Mouse (Mus musculus) hindbrain, embryonic 10.5 days (tissue): Measurements from ENCODE around the gene Tmem11. TPM values are rescaled to one million over a fixed set of nuclear protein-coding genes. Genes with fewer than 3 reads are reported as not detected.

Experiments
- DNase-seq: peaks from one replicate; pipeline ENCODE4 v3.0.0-alpha.2; 2017; ENCODE audit warnings: low spot score
- H3K27ac ChIP-seq: fragments of 300-500 bp; sonication (generic); 2 replicates; pipeline ENCODE4 v1.5.1; 2016; ENCODE audit warnings: mild to moderate bottlenecking, moderate library complexity
- H3K27me3 ChIP-seq: fragments of 300-500 bp; sonication (generic); 2 replicates; pipeline ENCODE4 v1.6.1; 2016; ENCODE audit warnings: mild to moderate bottlenecking; ENCODE audit not compliant: poor library complexity, insufficient read depth, severe bottlenecking
- H3K36me3 ChIP-seq: fragments of 300-500 bp; sonication (generic); 2 replicates; pipeline ENCODE4 v1.6.1; 2016; ENCODE audit warnings: mild to moderate bottlenecking, moderate library complexity
- H3K4me1 ChIP-seq: fragments of 300-500 bp; sonication (generic); replicated peaks from 2 replicates; pipeline ENCODE4 v1.6.1; 2016; ENCODE audit warnings: mild to moderate bottlenecking
- H3K4me3 ChIP-seq: fragments of 300-500 bp; sonication (generic); 2 replicates; pipeline ENCODE4 v1.5.1; 2016; ENCODE audit warnings: mild to moderate bottlenecking, moderate library complexity
- H3K9me3 ChIP-seq: fragments of 300-500 bp; sonication (generic); 2 replicates; pipeline ENCODE4 v1.6.1; 2016; ENCODE audit warnings: mild to moderate bottlenecking, moderate library complexity
- WGBS: fragments of 180-500 bp; shearing (Covaris S2); methylation state at CpG from one replicate; pipeline ENCODE4 v1.1.7; 2016; 5-methylcytosine and 5-hydroxymethylcytosine counted together
- polyA plus RNA-seq: library from polyadenylated mRNA; unstranded; fragments of >200 nt; fragmentation: Nextera tagmentation; extraction: Ambion mirVana; gene quantifications from 2 replicates; pipeline ENCODE4 v1.2.1, GENCODE M21; 2016

Gene Tmem11
- polyA plus RNA-seq, 1 experiment from 2014 or later, result 68.7 TPM

DNA sequence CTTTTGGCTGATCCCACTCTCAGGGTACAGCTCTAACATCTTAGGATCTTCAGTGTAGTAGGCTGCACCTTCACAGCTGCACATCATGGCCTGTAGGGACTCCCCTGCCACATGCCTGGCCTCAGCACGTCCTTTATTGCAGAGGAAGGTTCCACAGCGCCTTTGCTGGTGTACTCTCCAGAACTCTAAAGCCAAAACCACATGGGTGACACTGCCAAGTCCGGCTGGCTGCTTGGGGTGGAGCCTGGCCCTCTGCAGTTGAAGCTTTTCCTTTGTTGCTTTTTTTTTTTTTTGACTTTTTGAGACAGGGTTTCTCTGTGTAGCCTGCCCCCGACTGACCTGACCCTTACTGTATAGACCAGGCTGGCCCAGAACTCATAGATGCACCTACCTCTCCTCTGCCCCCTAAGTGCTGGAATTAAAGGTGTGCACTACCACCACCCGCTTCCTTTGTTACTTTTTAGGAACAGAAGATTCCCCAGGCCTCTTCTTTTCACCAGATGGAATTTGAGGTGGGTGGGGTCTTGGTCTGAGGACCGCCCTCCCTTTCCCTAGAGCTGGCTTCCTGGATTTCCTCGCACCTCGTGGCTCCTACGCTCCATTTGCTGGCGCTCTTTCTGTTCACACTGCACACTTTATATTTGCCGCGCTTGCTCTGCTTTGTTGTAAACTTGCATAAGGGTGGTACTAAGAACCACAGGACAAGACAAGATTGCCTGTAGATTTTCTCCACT is 37.4 kb downstream of the Tmem11 start:
- DNase-seq, result no peak
- Histone ChIP-seq H3K9me3 (no peaks in the 10 kb centered on the region), H3K27me3 (no peaks in the 10 kb centered on the region), H3K4me1 (no peaks in the 10 kb centered on the region), H3K27ac (no peak overlapping the region), H3K36me3 (peaks cover 33% of the 10 kb centered on the region), H3K4me3 (no peak overlapping the region)
- WGBS, result 75% methylated on average over 12 of the region's 12 CpGs

- H3K27ac ChIP-seq, result no peak overlapping the region
- H3K4me3 ChIP-seq, result no peak overlapping the region
- H3K9me3 ChIP-seq, result no peaks in the 10 kb centered on the region
- no peaks in the 10 kb centered on the region for H3K27me3 ChIP-seq
- H3K4me1 ChIP-seq, result no peaks in the 10 kb centered on the region
- no peak for DNase-seq
- 94% methylated on average over 10 of the region's 10 CpGs for WGBS
- H3K36me3 ChIP-seq, result peaks cover 16% of the 10 kb centered on the region
These were observed 41.2 kb downstream of the Tmem11 start for GRCm38 (mm10) chr11:60837644-60838406.

- no peak overlapping the region for H3K27ac ChIP-seq
- H3K4me3 ChIP-seq, result no peak overlapping the region
- 94% methylated on average over 6 of the region's 6 CpGs for WGBS
- no peaks in the 10 kb centered on the region for H3K27me3 ChIP-seq
- H3K9me3 ChIP-seq, result no peaks in the 10 kb centered on the region
- no peak for DNase-seq
- H3K36me3 ChIP-seq, result peaks cover 16% of the 10 kb centered on the region
- H3K4me1 ChIP-seq, result no peaks in the 10 kb centered on the region
These were observed 42.2 kb downstream of the Tmem11 start for GRCm38 (mm10) chr11:60836897-60837296.

- under 1% methylated on average over 34 of the region's 34 CpGs for WGBS
- H3K9me3 ChIP-seq, result no peaks in the 10 kb centered on the region
- H3K4me3 ChIP-seq, result peak within 1 kb of the TSS; percentile 76
- H3K27ac ChIP-seq, result peak within 1 kb of the TSS; percentile 84
- H3K4me1 ChIP-seq, result peaks cover 8% of the 10 kb centered on the region
- peaks cover under 1% of the 10 kb centered on the region; the same call in 1 of the 2 replicates for H3K36me3 ChIP-seq
- no peaks in the 10 kb centered on the region for H3K27me3 ChIP-seq
- peak; percentile 83 for DNase-seq
These were observed 48.5 kb downstream of the Tmem11 start, which contains the start of gene Dhrs7b for GRCm38 (mm10) chr11:60830433-60831052. TSS of gene Dhrs7b (plus strand) at chr11:60830631.

DNA sequence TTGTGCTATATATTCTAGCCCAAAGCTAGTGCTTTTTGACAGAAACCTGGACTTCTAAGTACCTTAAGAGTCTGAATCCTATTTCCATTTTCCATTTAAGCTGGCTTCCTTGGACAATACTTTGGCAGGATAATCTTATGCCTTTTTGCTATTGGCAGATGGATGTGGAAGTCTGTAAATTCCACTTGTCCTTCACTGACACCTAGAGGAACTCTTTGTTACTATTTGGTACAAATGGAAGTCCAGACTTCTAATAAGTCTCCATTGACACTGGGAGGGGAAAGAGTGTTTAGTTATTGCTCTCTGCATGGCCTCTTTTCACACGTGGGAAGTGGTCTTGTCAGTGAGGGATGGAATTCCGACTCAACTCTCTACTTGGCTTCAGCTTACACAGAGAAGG is 50.2 kb downstream of the Tmem11 start:
- Histone ChIP-seq H3K36me3 (no peaks in the 10 kb centered on the region), H3K27ac (no peak overlapping the region), H3K9me3 (no peaks in the 10 kb centered on the region), H3K4me1 (peaks cover 8% of the 10 kb centered on the region), H3K27me3 (no peaks in the 10 kb centered on the region), H3K4me3 (no peak overlapping the region)
- 41% methylated on average over 2 of the region's 2 CpGs for WGBS
- DNase-seq, result no peak

- Histone ChIP-seq H3K9me3 (no peaks in the 10 kb centered on the region), H3K27ac (no peak overlapping the region), H3K27me3 (no peaks in the 10 kb centered on the region), H3K4me1 (peaks cover 8% of the 10 kb centered on the region), H3K4me3 (no peak overlapping the region), H3K36me3 (no peaks in the 10 kb centered on the region)
- 57% methylated on average over 4 of the region's 4 CpGs for WGBS
- no peak for DNase-seq
These were observed 51.7 kb downstream of the Tmem11 start for GRCm38 (mm10) chr11:60827241-60827945.

- WGBS, result 57% methylated on average over 1 of the region's 1 CpGs
- H3K36me3 ChIP-seq, result no peaks in the 10 kb centered on the region
- DNase-seq, result no peak
- H3K27me3 ChIP-seq, result no peaks in the 10 kb centered on the region
- H3K27ac ChIP-seq, result no peak overlapping the region
- peaks cover 8% of the 10 kb centered on the region for H3K4me1 ChIP-seq
- no peaks in the 10 kb centered on the region for H3K9me3 ChIP-seq
- H3K4me3 ChIP-seq, result no peak overlapping the region
These were observed 52.4 kb downstream of the Tmem11 start for GRCm38 (mm10) chr11:60826700-60827099.

- Histone ChIP-seq H3K4me3 (no peak overlapping the region), H3K4me1 (no peaks in the 10 kb centered on the region), H3K36me3 (no peaks in the 10 kb centered on the region), H3K27me3 (no peaks in the 10 kb centered on the region), H3K27ac (no peak overlapping the region), H3K9me3 (no peaks in the 10 kb centered on the region)
- 86% methylated on average over 3 of the region's 3 CpGs for WGBS
- DNase-seq, result no peak
These were observed 53.9 kb downstream of the Tmem11 start for GRCm38 (mm10) chr11:60825191-60825590.

- WGBS, result 75% methylated on average over 2 of the region's 2 CpGs
- no peaks in the 10 kb centered on the region for H3K9me3 ChIP-seq
- H3K27ac ChIP-seq, result no peak overlapping the region
- DNase-seq, result no peak
- H3K4me1 ChIP-seq, result no peaks in the 10 kb centered on the region
- H3K36me3 ChIP-seq, result no peaks in the 10 kb centered on the region
- no peaks in the 10 kb centered on the region for H3K27me3 ChIP-seq
- no peak overlapping the region for H3K4me3 ChIP-seq
These were observed 55.3 kb downstream of the Tmem11 start for GRCm38 (mm10) chr11:60823771-60824170.

GRCm38 (mm10) chr11:60816398-60816797 is 62.7 kb downstream of the Tmem11 start:
- no peak for DNase-seq
- no peaks in the 10 kb centered on the region for H3K27me3 ChIP-seq
- 74% methylated on average over 5 of the region's 5 CpGs for WGBS
- no peaks in the 10 kb centered on the region for H3K36me3 ChIP-seq
- H3K4me3 ChIP-seq, result no peak overlapping the region
- H3K9me3 ChIP-seq, result no peaks in the 10 kb centered on the region
- H3K27ac ChIP-seq, result no peak overlapping the region
- no peaks in the 10 kb centered on the region for H3K4me1 ChIP-seq
